Mouse (Mus musculus): ENCODE measurements at regions not wholly inside any gene's neighbourhood (a gene's known extent, or its start where the extent isn't known, plus 50 kb on each side); places are given as distances from the start of the nearest gene placed in this dataset.
A peak's percentile ranks its signal among the peaks of the same experiment; 100 is the strongest.

GRCm38 (mm10) chr4:23994261-23994965 lies 501.8 kb upstream of the Mms22l start:
- DNase-seq (ENCODE audit: low spot score in 2 of 2), result no peak

GRCm38 (mm10) chr4:24006257-24006955 lies 489.8 kb upstream of the Mms22l start:
- DNase-seq (ENCODE audit: low spot score in 2 of 2), result no peak

- peak; percentile 12 to 37 for DNase-seq (ENCODE audit: low spot score in 2 of 2)
Measured at GRCm38 (mm10) chr4:24019178-24020104, 476.8 kb upstream of the Mms22l start.
